Mouse (Mus musculus) myocyte (in vitro differentiated cells): ENCODE measurements around the gene Slc35f3.

Source experiments
- POLR2A ChIP-seq: IDR thresholded peaks from one replicate; pipeline ENCODE4 v1.6.1; 2011; ENCODE audit warnings: low read depth, mild to moderate bottlenecking, control low read depth, moderate library complexity; ENCODE audit not compliant: insufficient read length
- POLR2AphosphoS2 ChIP-seq: IDR thresholded peaks from one replicate; pipeline ENCODE4 v1.6.1; 2011; ENCODE audit warnings: low read depth, control low read depth; ENCODE audit not compliant: insufficient read length
- USF1 ChIP-seq: IDR thresholded peaks from one replicate; pipeline ENCODE4 v1.6.1; 2011; ENCODE audit warnings: low read depth, mild to moderate bottlenecking, control low read depth, moderate library complexity

GRCm38 (mm10) chr8:126272445-126272844 is 25.9 kb upstream of the Slc35f3 start:
- TF ChIP-seq POLR2A, result no peak
- TF ChIP-seq USF1, result no peak
- no peak for TF ChIP-seq POLR2AphosphoS2
